Mouse (Mus musculus) neural tube, embryonic 11.5 days (tissue): ENCODE measurements at regions not wholly inside any gene's neighbourhood (a gene's known extent, or its start where the extent isn't known, plus 50 kb on each side); places are given as distances from the start of the nearest gene placed in this dataset.
A peak's percentile ranks its signal among the peaks of the same experiment; 100 is the strongest.

Experiments used
- ATAC-seq: fragments of 200-750 bp; cut with Nextera tagmentation; 2 replicates; pipeline ENCODE4 v1.8.0; 2017; ENCODE audit warnings: moderate number of reproducible peaks, mild to moderate bottlenecking, moderate TSS enrichment, moderate library complexity; ENCODE audit not compliant: insufficient read depth, low FRiP score, low TSS enrichment
- DNase-seq: peaks from one replicate; pipeline ENCODE4 v3.0.0-alpha.2; 2015; ENCODE audit warnings: low spot score
- H3K27ac ChIP-seq: fragments of 300-500 bp; sonication (generic); 2 replicates; pipeline ENCODE4 v1.5.1; 2014; ENCODE audit warnings: low read depth, mild to moderate bottlenecking, low read length
- H3K27me3 ChIP-seq: fragments of 300-500 bp; sonication (generic); 2 replicates; pipeline ENCODE4 v1.6.1; 2014; ENCODE audit warnings: mild to moderate bottlenecking, low read length, mixed read lengths; ENCODE audit not compliant: control insufficient read depth, insufficient read depth
- H3K36me3 ChIP-seq: fragments of 300-500 bp; sonication (generic); 2 replicates; pipeline ENCODE4 v1.6.1; 2014; ENCODE audit warnings: mild to moderate bottlenecking, low read length, moderate library complexity, mixed read lengths; ENCODE audit not compliant: control insufficient read depth, insufficient read depth
- H3K4me1 ChIP-seq: fragments of 300-500 bp; sonication (generic); 2 replicates; pipeline ENCODE4 v1.6.1; 2014; ENCODE audit warnings: low read length, mixed read lengths; ENCODE audit not compliant: control insufficient read depth, insufficient read depth
- H3K4me2 ChIP-seq: fragments of 300-500 bp; sonication (generic); 2 replicates; pipeline ENCODE4 v1.6.1; 2014; ENCODE audit warnings: low read depth, mild to moderate bottlenecking, moderate library complexity
- H3K4me3 ChIP-seq: fragments of 300-500 bp; sonication (generic); 2 replicates; pipeline ENCODE4 v1.5.1; 2014; ENCODE audit warnings: low read depth, low read length
- H3K9ac ChIP-seq: fragments of 300-500 bp; sonication (generic); 2 replicates; pipeline ENCODE4 v1.6.1; 2014; ENCODE audit warnings: mild to moderate bottlenecking, low read length
- H3K9me3 ChIP-seq: fragments of 300-500 bp; sonication (generic); 2 replicates; pipeline ENCODE4 v1.6.1; 2016; ENCODE audit warnings: low read length; ENCODE audit not compliant: control insufficient read depth
- WGBS: fragments of 180-500 bp; shearing (Covaris S2); extraction: QIAGEN DNeasy Blood & Tissue Kit; methylation state at CpG from one replicate; pipeline ENCODE4 v1.1.7; 2014; 5-methylcytosine and 5-hydroxymethylcytosine counted together

- H3K4me3 ChIP-seq, result no peak overlapping the region
- H3K9me3 ChIP-seq, result no peaks in the 10 kb centered on the region
- H3K4me1 ChIP-seq, result no peaks in the 10 kb centered on the region
- no peak overlapping the region for H3K27ac ChIP-seq
- H3K27me3 ChIP-seq, result no peaks in the 10 kb centered on the region
- no peaks in the 10 kb centered on the region for H3K36me3 ChIP-seq
- DNase-seq (no peak), ATAC-seq (no peak)
- H3K4me2 ChIP-seq, result no peak overlapping the region
- no peak overlapping the region for H3K9ac ChIP-seq
Observed at GRCm38 (mm10) chr7:39596403-39596802, 78.8 kb downstream of the Zfp619 start.

- no peak for ATAC-seq
Observed at GRCm38 (mm10) chr7:39613767-39614166, 96.2 kb downstream of the Zfp619 start.

GRCm38 (mm10) chr7:39615092-39615491 lies 97.5 kb downstream of the Zfp619 start:
- 93% methylated on average over 2 of the region's 2 CpGs for WGBS
- H3K4me2 ChIP-seq, result no peak overlapping the region

More at GRCm38 (mm10) chr7:39613767-39614166, 96.2 kb downstream of the Zfp619 start:
- no peak overlapping the region for H3K9ac ChIP-seq
- H3K27ac ChIP-seq, result no peak overlapping the region
- H3K36me3 ChIP-seq, result no peaks in the 10 kb centered on the region
- H3K4me2 ChIP-seq, result no peak overlapping the region
- DNase-seq, result no peak
- no peaks in the 10 kb centered on the region for H3K4me1 ChIP-seq
- H3K27me3 ChIP-seq, result no peaks in the 10 kb centered on the region
- H3K9me3 ChIP-seq, result no peaks in the 10 kb centered on the region
- no peak overlapping the region for H3K4me3 ChIP-seq
- WGBS, result 82% methylated on average over 4 of the region's 4 CpGs

GRCm38 (mm10) chr7:39621796-39622195 lies 104.2 kb downstream of the Zfp619 start:
- no peak for DNase-seq
- no peaks in the 10 kb centered on the region for H3K4me1 ChIP-seq
- H3K9me3 ChIP-seq, result no peaks in the 10 kb centered on the region
- H3K36me3 ChIP-seq, result no peaks in the 10 kb centered on the region
- no peak for ATAC-seq
- H3K9ac ChIP-seq, result no peak overlapping the region
- no peaks in the 10 kb centered on the region for H3K27me3 ChIP-seq
- H3K4me3 ChIP-seq, result no peak overlapping the region
- H3K4me2 ChIP-seq, result no peak overlapping the region
- WGBS, result 90% methylated on average over 2 of the region's 2 CpGs
- no peak overlapping the region for H3K27ac ChIP-seq

More at GRCm38 (mm10) chr7:39615092-39615491, 97.5 kb downstream of the Zfp619 start:
- no peak for ATAC-seq
- H3K36me3 ChIP-seq, result no peaks in the 10 kb centered on the region
- no peak overlapping the region for H3K4me3 ChIP-seq
- no peak overlapping the region for H3K9ac ChIP-seq
- no peak for DNase-seq
- no peaks in the 10 kb centered on the region for H3K27me3 ChIP-seq
- H3K9me3 ChIP-seq, result no peaks in the 10 kb centered on the region
- H3K4me1 ChIP-seq, result no peaks in the 10 kb centered on the region
- no peak overlapping the region for H3K27ac ChIP-seq

- Histone ChIP-seq H3K9ac (no peak overlapping the region), H3K4me3 (no peak overlapping the region), H3K36me3 (no peaks in the 10 kb centered on the region), H3K9me3 (no peaks in the 10 kb centered on the region), H3K27ac (no peak overlapping the region), H3K4me1 (no peaks in the 10 kb centered on the region), H3K27me3 (no peaks in the 10 kb centered on the region), H3K4me2 (no peak overlapping the region)
- DNase-seq, result peak; percentile 36
- ATAC-seq, result peak; percentile 61; the same call in 1 of the 2 replicates
- WGBS, result 54% methylated on average over 3 of the region's 3 CpGs
Observed at GRCm38 (mm10) chr7:39632836-39633235, 115.3 kb downstream of the Zfp619 start.

- H3K27ac ChIP-seq, result no peak overlapping the region
- WGBS, result 87% methylated on average over 4 of the region's 4 CpGs
- no peak for ATAC-seq
- no peaks in the 10 kb centered on the region for H3K4me1 ChIP-seq
- no peaks in the 10 kb centered on the region for H3K36me3 ChIP-seq
- H3K9me3 ChIP-seq, result no peaks in the 10 kb centered on the region
- H3K9ac ChIP-seq, result no peak overlapping the region
- no peak overlapping the region for H3K4me3 ChIP-seq
- H3K4me2 ChIP-seq, result no peak overlapping the region
- no peaks in the 10 kb centered on the region for H3K27me3 ChIP-seq
- DNase-seq, result no peak
Observed at GRCm38 (mm10) chr7:39642333-39642732, 124.8 kb downstream of the Zfp619 start.

- no peak for ATAC-seq
- Histone ChIP-seq H3K36me3 (no peaks in the 10 kb centered on the region), H3K27me3 (no peaks in the 10 kb centered on the region), H3K4me2 (no peak overlapping the region), H3K9me3 (no peaks in the 10 kb centered on the region), H3K9ac (no peak overlapping the region), H3K4me3 (no peak overlapping the region), H3K27ac (no peak overlapping the region), H3K4me1 (no peaks in the 10 kb centered on the region)
- DNase-seq, result no peak
- WGBS, result 56% methylated on average over 1 of the region's 1 CpGs
Observed at GRCm38 (mm10) chr7:39643323-39643722, 125.8 kb downstream of the Zfp619 start.

GRCm38 (mm10) chr7:39650483-39651102 lies 133.0 kb downstream of the Zfp619 start:
- Histone ChIP-seq H3K9ac (no peak overlapping the region), H3K27me3 (no peaks in the 10 kb centered on the region), H3K36me3 (no peaks in the 10 kb centered on the region), H3K4me2 (no peak overlapping the region), H3K9me3 (no peaks in the 10 kb centered on the region), H3K4me1 (no peaks in the 10 kb centered on the region), H3K27ac (no peak overlapping the region), H3K4me3 (no peak overlapping the region)
- DNase-seq (no peak), ATAC-seq (no peak)
- 77% methylated on average over 6 of the region's 6 CpGs for WGBS

GRCm38 (mm10) chr7:39654563-39655286 lies 137.2 kb downstream of the Zfp619 start:
- ATAC-seq, result peak; percentile 53
- WGBS, result 21% methylated on average over 4 of the region's 4 CpGs
- Histone ChIP-seq H3K27ac (no peak overlapping the region), H3K27me3 (no peaks in the 10 kb centered on the region), H3K4me3 (no peak overlapping the region), H3K9me3 (no peaks in the 10 kb centered on the region), H3K36me3 (no peaks in the 10 kb centered on the region), H3K4me1 (no peaks in the 10 kb centered on the region), H3K9ac (no peak overlapping the region), H3K4me2 (no peak overlapping the region)
- peak; percentile 20 for DNase-seq
